Mouse (Mus musculus): ENCODE measurements at regions not wholly inside any gene's neighbourhood (a gene's known extent, or its start where the extent isn't known, plus 50 kb on each side); places are given as distances from the start of the nearest gene placed in this dataset.

DNA sequence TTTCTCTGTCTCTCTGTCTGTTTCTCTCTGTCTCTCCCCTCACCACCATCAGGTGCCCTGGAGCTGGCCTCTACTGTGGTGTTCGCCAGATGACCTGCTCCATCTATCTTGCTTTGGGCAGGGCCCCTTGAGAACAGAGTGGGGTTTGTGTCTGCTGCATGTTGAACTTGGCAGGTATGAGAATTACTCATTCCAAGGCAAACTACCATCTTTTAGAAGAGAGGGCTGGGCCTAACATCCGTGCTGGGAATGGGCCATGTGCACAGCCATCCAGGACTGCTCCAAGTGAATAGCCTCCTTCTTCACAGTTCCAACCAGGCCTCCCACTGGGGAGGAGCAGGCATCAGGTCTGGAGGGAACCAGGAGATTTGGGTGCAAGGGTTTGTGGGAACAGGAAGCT lies 87.3 kb downstream of the Rpl14 start:
- no peak for TF ChIP-seq GATA1 (IDR thresholded peaks at IDR 0.05; ENCODE audit: borderline replicate concordance, low read length)
- no peak for TF ChIP-seq FLI1 (IDR thresholded peaks at IDR 0.05; ENCODE audit: low read length)

All from megakaryocyte, embryonic 14.5 days (primary cell).